Comparison of ENCODE assay signal across 20 mouse cellular contexts in genomic region chr12:76474802-76475201, GRCm38 (mm10). TPM values are rescaled to one million over a fixed set of nuclear protein-coding genes. Genes with fewer than 3 reads are reported as not detected.
"Had no signal": no experiment of that assay in that cellular context is flagged by ENCODE, and none has a peak within 500 bp of the region (broad histone marks: within the 10 kb centered on the region; RNA-seq: fewer than 3 reads in every experiment).

No protein-coding gene starts in this region.

- H3K4me2 ChIP-seq: liver, embryonic 13.5 days; midbrain, embryonic 13.5 days; neural tube, embryonic 13.5 days had no signal

- H3K36me3 ChIP-seq: liver, embryonic 13.5 days; midbrain, embryonic 13.5 days; neural tube, embryonic 13.5 days had no signal

- H3K4me1 ChIP-seq: midbrain, embryonic 13.5 days had no signal

- H3K27me3 ChIP-seq: midbrain, embryonic 13.5 days; neural tube, embryonic 13.5 days had no signal

- ATAC-seq: midbrain, embryonic 13.5 days had no signal

- H3K9me3 ChIP-seq: liver, embryonic 13.5 days; midbrain, embryonic 13.5 days; neural tube, embryonic 13.5 days had no signal

- DNase-seq: kidney, adult 2 months; kidney, postnatal 25 days; layer of hippocampus, postnatal 36 days; liver, embryonic 13.5 days; lung, adult 2 months; lung, postnatal 14 days; lung, postnatal 4 days; retina, postnatal 1 day; right cerebral cortex, postnatal 25 days; thymus, postnatal 25 days had no signal

- H3K27ac ChIP-seq: kidney, postnatal 0 days; layer of hippocampus, adult 2 months; left cerebral cortex, adult 2 months; liver, embryonic 13.5 days; midbrain, embryonic 13.5 days; neural tube, embryonic 13.5 days had no signal

- H3K9ac ChIP-seq: liver, embryonic 13.5 days; midbrain, embryonic 13.5 days; neural tube, embryonic 13.5 days had no signal

- H3K4me3 ChIP-seq: layer of hippocampus, adult 2 months; left cerebral cortex, adult 2 months; liver, embryonic 13.5 days; midbrain, embryonic 13.5 days; myocyte; neural tube, embryonic 13.5 days had no signal

RNA-seq across cellular contexts. Expression of gene Ppp1r36, which starts 57.5 kb away (rescaled TPM):
- polyA plus RNA-seq: large intestine, adult 2 months; liver, adult 2 months; liver, embryonic 13.5 days; myocyte; small intestine, adult 2 months; spleen, adult 2 months had no signal
